Mouse (Mus musculus) CH12.LX (cell line): ENCODE data around the gene Gm11007. TPM values are rescaled to one million over a fixed set of nuclear protein-coding genes. Genes with fewer than 3 reads are reported as not detected.
"Not testable (repeated sequence)": the region's sequence is repeated elsewhere in the genome, so short reads cannot be mapped to it uniquely, and the experiment has no call there.

Experiments
- DNase-seq: peaks from one replicate; pipeline ENCODE4 v3.0.0-alpha.2; 2013; ENCODE audit errors: extremely low read depth
- H3K27ac ChIP-seq: 2 replicates; pipeline ENCODE4 v1.5.1; 2012; ENCODE audit warnings: low read depth, mild to moderate bottlenecking, control low read depth, moderate library complexity; ENCODE audit not compliant: insufficient read depth
- H3K27me3 ChIP-seq: replicated peaks from 2 replicates; pipeline ENCODE3; 2012; ENCODE audit warnings: inconsistent platforms
- H3K36me3 ChIP-seq, 2 experiments: replicated peaks in 1 of 2; 2 replicates each; pipeline versions ENCODE3 to v1.6.1; 2012; ENCODE audit warnings: inconsistent platforms in 1 of 2, low read length in 1 of 2, mild to moderate bottlenecking in 1 of 2, mixed read lengths in 1 of 2, moderate library complexity in 1 of 2; ENCODE audit not compliant: control insufficient read depth in 1 of 2, insufficient read depth in 1 of 2
- H3K4me1 ChIP-seq, 2 experiments: 2 replicates each; pipeline ENCODE4 v1.6.1; 2012; ENCODE audit warnings: inconsistent platforms in 1 of 2, moderate library complexity in 1 of 2; ENCODE audit not compliant: insufficient read depth in 2 of 2, control insufficient read depth in 1 of 2
- H3K4me2 ChIP-seq: 2 replicates; pipeline ENCODE4 v1.6.1; 2012; ENCODE audit warnings: low read depth, mild to moderate bottlenecking, control low read depth; ENCODE audit not compliant: poor library complexity, insufficient read depth, severe bottlenecking
- H3K4me3 ChIP-seq, 3 experiments: fragments of 150-350 bp in 1 of 3; sonication (generic) in 1 of 3; replicated peaks in 1 of 3; 2 replicates each; pipeline versions ENCODE3 to v1.5.1; 2011 to 2012; ENCODE audit warnings: low read depth in 2 of 3, low read length in 2 of 3, mild to moderate bottlenecking in 2 of 3, moderate library complexity in 2 of 3, control low read depth in 1 of 3, improper control_type of control experiment in 1 of 3, inconsistent platforms in 1 of 3, mixed read lengths in 1 of 3; ENCODE audit not compliant: poor library complexity in 1 of 3
- H3K79me2 ChIP-seq: replicated peaks from 2 replicates; pipeline ENCODE4 v1.6.1; 2012; ENCODE audit warnings: mild to moderate bottlenecking, moderate library complexity; ENCODE audit not compliant: control insufficient read depth, poor library complexity, insufficient read depth, severe bottlenecking; ENCODE audit errors: extremely low read depth
- H3K9ac ChIP-seq: 2 replicates; pipeline ENCODE4 v1.6.1; 2012; ENCODE audit warnings: low read depth, mild to moderate bottlenecking, control low read depth, moderate library complexity; ENCODE audit not compliant: insufficient read depth
- H3K9me3 ChIP-seq: replicated peaks from 2 replicates; pipeline ENCODE3; 2012; ENCODE audit warnings: low read length, inconsistent platforms, mixed read lengths
- dilution Hi-C: fragments of 300-500 bp; cut with MboI; formaldehyde crosslinking; loops from 2 replicates; pipeline ENCODE4 v1.14.3; 2020; ENCODE audit warnings: low sequenced_read_pairs; ENCODE audit not compliant: extremely low pct_unique_long_range_greater_than_20kb, extremely low pct_ligation_motif_present
- in situ Hi-C: fragments of 300-500 bp; cut with MboI; formaldehyde crosslinking; loops from 3 replicates; pipeline ENCODE4 v1.14.3; 2019; ENCODE audit warnings: low sequenced_read_pairs, low pct_ligation_motif_present, low pct_unique_long_range_greater_than_20kb, mixed read lengths
- polyA plus RNA-seq: library from polyadenylated mRNA; unstranded; fragments of >175 nt; gene quantifications from 2 replicates; pipeline ENCODE4 v1.2.1, GENCODE M21; 2012; ENCODE audit warnings: low read depth; ENCODE audit not compliant: insufficient read length
- total RNA-seq, 2 experiments: library from RNA; depleted of rRNA; stranded (reverse); fragments of 300-350 nt in 1 of 2; fragments of >200 nt in 1 of 2; gene quantifications; 2 replicates each; pipeline ENCODE4 v1.2.3; 2012 to 2014

The Gm11007 gene
- total RNA-seq (2012; rRNA removed) (not detected in 2 replicates), total RNA-seq (2014; rRNA removed) (not detected in 2 replicates), polyA plus RNA-seq (4.1 TPM in 1 of 2 replicates, not detected in the other)

DNA sequence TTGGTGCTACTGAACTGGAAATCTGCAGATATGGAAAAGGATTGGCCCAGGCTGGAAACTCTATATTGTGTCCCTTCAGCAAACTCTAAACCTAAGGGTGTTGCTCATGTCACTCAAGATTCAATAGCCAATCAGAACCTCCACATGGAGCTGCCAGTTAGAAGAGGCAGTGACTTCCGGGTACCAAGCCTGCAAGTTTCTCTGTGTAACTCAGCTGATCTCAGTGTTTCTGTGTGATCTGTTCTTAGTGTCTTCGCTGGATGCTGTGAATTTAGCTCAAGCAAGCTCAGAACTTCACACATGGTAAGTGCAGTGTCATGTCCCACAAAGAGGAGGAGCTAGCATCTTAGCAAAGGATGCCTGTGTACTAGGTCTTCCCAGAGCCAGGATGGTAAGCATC, at the start of gene Gm11007:
Gene Gm11007 (plus strand): TSS at position 301 of the 400 bp plus-strand sequence.
- H3K79me2 ChIP-seq, H3K36me3 ChIP-seq, H3K9me3 ChIP-seq, H3K27ac ChIP-seq, dilution Hi-C loops, H3K4me2 ChIP-seq, in situ Hi-C loops, H3K4me3 ChIP-seq, DNase-seq, H3K4me1 ChIP-seq, H3K27me3 ChIP-seq, H3K9ac ChIP-seq: not testable (repeated sequence)

Other genes starting within 250 kb of the Gm11007 start
- 6.4 and 8.7 TPM in 2 replicates for gene Gm4724, start 208.2 kb upstream of the Gm11007 start, total RNA-seq (2012; rRNA removed)
- 10.9 and 12.0 TPM in 2 replicates for gene Gm4724, start 208.2 kb upstream of the Gm11007 start, total RNA-seq (2014; rRNA removed)
- gene Gm4724, start 208.2 kb upstream of the Gm11007 start, polyA plus RNA-seq = 0.87 and 5.1 TPM in 2 replicates
- gene Zfp965, start 174.0 kb upstream of the Gm11007 start, total RNA-seq (2012; rRNA removed) = 3.1 and 3.7 TPM in 2 replicates
- 12.1 and 12.3 TPM in 2 replicates for gene Zfp965, start 174.0 kb upstream of the Gm11007 start, total RNA-seq (2014; rRNA removed)
- gene Zfp965, start 174.0 kb upstream of the Gm11007 start, polyA plus RNA-seq = 5.5 and 6.9 TPM in 2 replicates
- not detected in 2 replicates for gene Zfp969, start 59.7 kb downstream of the Gm11007 start, total RNA-seq (2012; rRNA removed)
- gene Zfp969, start 59.7 kb downstream of the Gm11007 start, total RNA-seq (2014; rRNA removed) = not detected in 2 replicates
- gene Zfp969, start 59.7 kb downstream of the Gm11007 start, polyA plus RNA-seq = not detected in 2 replicates
- gene Gm2007, start 97.6 kb downstream of the Gm11007 start, total RNA-seq (2012; rRNA removed) = not detected in 2 replicates
- gene Gm2007, start 97.6 kb downstream of the Gm11007 start, total RNA-seq (2014; rRNA removed) = not detected in 2 replicates
- 4.1 TPM in 1 of 2 replicates, not detected in the other for gene Gm2007, start 97.6 kb downstream of the Gm11007 start, polyA plus RNA-seq
- 4.6 and 5.0 TPM in 2 replicates for gene Gm14288, start 157.1 kb downstream of the Gm11007 start, total RNA-seq (2012; rRNA removed)
- 7.5 and 11.9 TPM in 2 replicates for gene Gm14288, start 157.1 kb downstream of the Gm11007 start, total RNA-seq (2014; rRNA removed)
- not detected in 2 replicates for gene Gm14288, start 157.1 kb downstream of the Gm11007 start, polyA plus RNA-seq
- 7.3 and 9.5 TPM in 2 replicates for gene Gm6710, start 225.2 kb downstream of the Gm11007 start, total RNA-seq (2012; rRNA removed)
- gene Gm6710, start 225.2 kb downstream of the Gm11007 start, total RNA-seq (2014; rRNA removed) = 20.9 and 35.8 TPM in 2 replicates
- gene Gm6710, start 225.2 kb downstream of the Gm11007 start, polyA plus RNA-seq = 3.0 and 11.3 TPM in 2 replicates